Mouse (Mus musculus): ENCODE results near the gene Hoxc11. TPM values are rescaled to one million over a fixed set of nuclear protein-coding genes. Genes with fewer than 3 reads are reported as not detected.

The Hoxc11 gene
- total RNA-seq, 1 experiment from 2014 or later = not detected

Other genes starting within 250 kb of the Hoxc11 start
- gene Calcoco1, start 232.2 kb upstream of the Hoxc11 start, total RNA-seq (2017) = 26.4 and 36.5 TPM in 2 replicates
- gene Hoxc13, start 33.3 kb upstream of the Hoxc11 start, total RNA-seq (2017) = not detected in 2 replicates
- gene Hoxc12, start 17.7 kb upstream of the Hoxc11 start, total RNA-seq (2017) = not detected in 2 replicates
- gene Hoxc10, start 12.4 kb downstream of the Hoxc11 start, total RNA-seq (2017) = not detected in 2 replicates
- 0.25 TPM in 1 of 2 replicates, not detected in the other for gene Hoxc5, start 13.0 kb downstream of the Hoxc11 start, total RNA-seq (2017)
- gene Hoxc9, start 22.0 kb downstream of the Hoxc11 start, total RNA-seq (2017) = not detected in 2 replicates
- gene Hoxc8, start 36.2 kb downstream of the Hoxc11 start, total RNA-seq (2017) = not detected in 2 replicates
- gene Hoxc6, start 43.8 kb downstream of the Hoxc11 start, total RNA-seq (2017) = not detected in 2 replicates
- 0.69 TPM in 1 of 2 replicates, not detected in the other for gene Hoxc4, start 64.5 kb downstream of the Hoxc11 start, total RNA-seq (2017)
- gene Smug1, start 212.7 kb downstream of the Hoxc11 start, total RNA-seq (2017) = 3.7 and 6.1 TPM in 2 replicates

All from hematopoietic stem cell, adult 5-6 weeks (primary cell).